Comparison of ENCODE assay signal across 8 mouse cellular contexts in genomic region chr9:116146235-116146634, GRCm38 (mm10). TPM values are rescaled to one million over a fixed set of nuclear protein-coding genes. Genes with fewer than 3 reads are reported as not detected.
DNase-seq lines count a peak whose midpoint lies in the region; ATAC-seq and TF ChIP-seq lines count a peak whose summit lies in the region.

No protein-coding gene starts in this region.

- intact Hi-C loops in heart, adult 2 months (cut with DNase I) = no loop called here

- no peak overlapping the region for H3K4me3 ChIP-seq in cortical plate, adult 2 months (ENCODE audit: insufficient read depth, low read length)
- H3K4me3 ChIP-seq in heart, adult 2 months = no peak overlapping the region
- no peak overlapping the region for H3K4me3 ChIP-seq in lung, postnatal 0 days (ENCODE audit: low read depth, low read length)
- H3K4me3 ChIP-seq in forebrain, embryonic 12.5 days (replicated peaks) = no peak overlapping the region

- H3K79me2 ChIP-seq in heart, adult 2 months (replicated peaks; ENCODE audit: control insufficient read depth, insufficient read depth, low read length) = 0 out of 2 replicates have a peak, but pooled peaks cover 2% of the 10 kb centered on the region

- H3K27me3 ChIP-seq in heart, adult 2 months (ENCODE audit: control insufficient read depth, insufficient read depth, low read length) = no peaks in the 10 kb centered on the region
- no peaks in the 10 kb centered on the region for H3K27me3 ChIP-seq in lung, postnatal 0 days (replicated peaks; ENCODE audit: insufficient read depth, low read length)
- no peaks in the 10 kb centered on the region for H3K27me3 ChIP-seq in forebrain, embryonic 12.5 days

- peak; percentile 40; the same call in 1 of the 2 replicates for ATAC-seq in lung, postnatal 0 days
- ATAC-seq in forebrain, embryonic 12.5 days (ENCODE audit: low FRiP score) = no peak
- no peak for ATAC-seq in monocyte, adult 5-6 weeks (replicated peaks; ENCODE audit: insufficient number of reproducible peaks, low FRiP score, low TSS enrichment, poor library complexity, severe bottlenecking)

- TF ChIP-seq POLR2A in cortical plate, adult 2 months (IDR thresholded peaks at IDR 0.05; ENCODE audit: extremely low read depth, insufficient read depth, low read length) = no peak
- TF ChIP-seq POLR2A in heart, adult 2 months (IDR thresholded peaks at IDR 0.05; ENCODE audit: insufficient read depth, low read depth, low read length) = no peak

- peaks cover 14% of the 10 kb centered on the region for H3K36me3 ChIP-seq in heart, adult 2 months (ENCODE audit: control insufficient read depth, insufficient read depth, low read length)
- H3K36me3 ChIP-seq in lung, postnatal 0 days (ENCODE audit: insufficient read depth, low read length) = 0 out of 2 replicates have a peak, but pooled peaks cover 2% of the 10 kb centered on the region
- H3K36me3 ChIP-seq in forebrain, embryonic 12.5 days (replicated peaks) = no peaks in the 10 kb centered on the region

- TF ChIP-seq CTCF in cortical plate, adult 2 months (IDR thresholded peaks at IDR 0.05; ENCODE audit: extremely low read depth, insufficient read depth, low read length) = no peak
- no peak for TF ChIP-seq CTCF in heart, adult 2 months (IDR thresholded peaks at IDR 0.05)
- TF ChIP-seq CTCF in lung, postnatal 0 days (IDR thresholded peaks at IDR 0.05) = no peak

- peak overlapping the region; percentile 64; the same call in 1 of the 2 replicates for H3K27ac ChIP-seq in cortical plate, adult 2 months (ENCODE audit: insufficient read depth, low read length)
- H3K27ac ChIP-seq in heart, adult 2 months = peak overlapping the region; percentile 61
- peak overlapping the region; percentile 71 for H3K27ac ChIP-seq in lung, postnatal 0 days (ENCODE audit: low read length)
- H3K27ac ChIP-seq in forebrain, embryonic 12.5 days = no peak overlapping the region

- no peaks in the 10 kb centered on the region; the same call in 1 of the 2 replicates for H3K4me1 ChIP-seq in cortical plate, adult 2 months (ENCODE audit: control insufficient read depth, insufficient read depth, low read length)
- H3K4me1 ChIP-seq in heart, adult 2 months (ENCODE audit: control insufficient read depth, insufficient read depth, low read length) = peaks cover 28% of the 10 kb centered on the region
- H3K4me1 ChIP-seq in lung, postnatal 0 days (ENCODE audit: insufficient read depth, low read depth, low read length) = peaks cover 21% of the 10 kb centered on the region; the same call in 1 of the 2 replicates
- peaks cover 8% of the 10 kb centered on the region; the same call in 1 of the 2 replicates for H3K4me1 ChIP-seq in forebrain, embryonic 12.5 days

- H3K4me2 ChIP-seq in lung, postnatal 0 days (replicated peaks; ENCODE audit: low read depth, low read length) = no peak overlapping the region
- H3K4me2 ChIP-seq in forebrain, embryonic 12.5 days = no peak overlapping the region

- H3K9me3 ChIP-seq in lung, postnatal 0 days (ENCODE audit: low read length) = no peaks in the 10 kb centered on the region
- no peaks in the 10 kb centered on the region for H3K9me3 ChIP-seq in forebrain, embryonic 12.5 days

- WGBS in heart, adult 2 months = 8% methylated on average over 9 of the region's 9 CpGs
- WGBS in lung, postnatal 0 days = 11% methylated on average over 9 of the region's 9 CpGs
- WGBS in forebrain, embryonic 12.5 days = 68% methylated on average over 9 of the region's 9 CpGs

- no peak overlapping the region for H3K9ac ChIP-seq in heart, adult 2 months (ENCODE audit: low read depth, low read length)
- H3K9ac ChIP-seq in lung, postnatal 0 days (replicated peaks; ENCODE audit: low read depth) = no peak overlapping the region
- H3K9ac ChIP-seq in forebrain, embryonic 12.5 days = no peak overlapping the region

- peak in 1 of 2 experiments; percentile 64 for DNase-seq in heart, adult 2 months
- peak; percentile 34 for DNase-seq in kidney, adult 18-20 months
- DNase-seq in lung, postnatal 0 days (ENCODE audit: low spot score) = peak; percentile 51
- DNase-seq in cerebellum, adult 11 months = no peak
- no peak for DNase-seq in gastrocnemius, postnatal 4 days (ENCODE audit: low spot score in 2 of 2)

- no peak for TF ChIP-seq EP300 in heart, adult 2 months (IDR thresholded peaks at IDR 0.05; ENCODE audit: insufficient read depth, low read depth, low read length)
- TF ChIP-seq EP300 in lung, postnatal 0 days (IDR thresholded peaks at IDR 0.05) = no peak

RNA-seq across cellular contexts. Expression of gene Tgfbr2, which starts 28.9 kb away (rescaled TPM):
- polyA plus RNA-seq in cortical plate, adult 2 months (2012; rRNA removed) = 11.8 TPM in 2 replicates
- total RNA-seq in heart, adult 2 months (2021) = 10 to 100 TPM; 32.5 to 36.3 TPM
- polyA plus RNA-seq in heart, adult 2 months (2012; rRNA removed) = 23.8 and 32.7 TPM in 2 replicates
- polyA plus RNA-seq in lung, postnatal 0 days (2015; fragmentation: Nextera tagmentation; extraction: Ambion mirVana) = 62.2 and 68.0 TPM in 2 replicates
- 7.5 and 7.8 TPM in 2 replicates for polyA plus RNA-seq in forebrain, embryonic 12.5 days (2016; fragmentation: Nextera tagmentation; extraction: Ambion mirVana)
- total RNA-seq in monocyte, adult 5-6 weeks (2017) = 87.0 to 88.7 TPM (median 88.0 TPM) in 3 replicates
- total RNA-seq in gastrocnemius, postnatal 4 days (2021) = 10 to 100 TPM; 69.6 to 71.1 TPM

Comparison
In these comparisons a context has a peak if more than half of its experiments do, and no peak if none do; other contexts are left out.
1. DNase-seq: peak in kidney, adult 18-20 months (single experiment) and lung, postnatal 0 days (single experiment); none in cerebellum, adult 11 months (single experiment) and gastrocnemius, postnatal 4 days (0 of 2).